Mouse (Mus musculus) frontal cortex, adult (tissue): ENCODE results near the gene Scaper.
A peak's percentile ranks its signal among the peaks of the same experiment; 100 is the strongest.

Experiments
- ATAC-seq: cut with Nextera tagmentation; 2 replicates; pipeline ENCODE4 v1.9.2; 2017; ENCODE audit warnings: mild to moderate bottlenecking, moderate library complexity, mixed read lengths; ENCODE audit not compliant: low TSS enrichment

The Scaper gene

DNA sequence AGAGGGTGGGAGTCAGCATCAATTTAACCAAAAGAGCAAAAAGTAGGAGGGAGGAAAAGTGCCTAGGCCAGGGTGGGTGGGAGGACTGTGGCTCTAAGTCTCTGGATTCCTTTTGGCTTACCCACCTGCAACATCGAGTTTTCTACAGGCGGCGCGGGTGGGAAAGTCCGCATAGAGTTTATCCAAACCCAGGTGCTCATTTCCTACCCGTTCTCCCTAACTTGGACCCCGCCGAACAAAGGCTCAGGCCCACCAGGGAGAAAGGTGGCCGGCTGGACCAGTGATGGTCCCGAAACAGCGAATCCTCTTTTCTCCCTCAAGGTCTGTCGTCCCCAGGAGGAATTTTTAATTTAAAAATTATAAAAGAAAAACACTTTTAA lies 397.5 kb downstream of the Scaper start:
- ATAC-seq, result no peak

- no peak for ATAC-seq
Observed at GRCm38 (mm10) chr9:55539661-55540390, 398.1 kb downstream of the Scaper start.

DNA sequence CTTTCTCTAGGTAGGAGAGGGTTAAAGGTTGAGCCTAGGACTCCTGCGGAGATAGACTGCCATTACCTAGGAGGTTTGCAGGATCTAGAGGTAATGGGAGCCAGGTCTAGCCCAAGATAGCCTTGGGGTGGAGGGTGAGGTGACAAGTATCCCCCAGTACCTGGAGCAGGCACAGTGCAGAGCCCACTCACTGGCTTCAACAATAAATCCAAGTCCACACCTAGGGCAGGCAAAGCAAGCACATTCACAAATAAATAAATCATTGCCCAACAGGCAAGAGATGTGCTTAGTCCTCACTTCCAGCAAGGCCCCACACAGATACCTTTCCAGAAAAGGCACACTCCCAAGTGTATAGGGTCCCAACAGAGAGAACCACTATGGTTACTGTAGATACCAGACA lies 398.9 kb downstream of the Scaper start:
- no peak for ATAC-seq

DNA sequence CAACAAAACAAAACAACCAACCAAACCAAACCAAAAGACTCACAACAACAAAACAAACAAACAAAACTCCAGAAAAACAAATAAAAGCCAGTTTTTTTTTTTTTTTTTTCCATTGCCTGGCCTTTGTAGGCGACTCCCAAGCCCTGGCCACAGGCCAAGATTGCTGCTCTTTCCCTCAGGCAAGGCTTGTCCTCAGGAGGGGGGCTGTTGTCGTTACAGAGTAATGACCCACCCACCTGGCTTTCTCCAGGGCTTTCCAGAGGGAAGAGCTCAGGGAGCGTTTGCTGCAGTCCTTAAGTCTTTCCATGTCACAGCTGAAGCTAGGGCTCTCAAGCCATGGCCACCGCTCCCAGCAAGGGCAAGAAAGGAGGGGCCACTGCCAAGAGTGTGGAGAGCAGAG lies 399.5 kb downstream of the Scaper start, which contains the start of gene Isl2:
Gene Isl2 (plus strand): TSS at position 296 of the 400 bp plus-strand sequence.
- ATAC-seq, result no peak

- ATAC-seq, result peak; percentile 70; the same call in 1 of the 2 replicates
Observed at GRCm38 (mm10) chr9:55535907-55536306, 402.0 kb downstream of the Scaper start.

- no peak for ATAC-seq
Observed at GRCm38 (mm10) chr9:55525716-55526115, 412.2 kb downstream of the Scaper start.

- ATAC-seq, result peak; percentile 100
Observed at GRCm38 (mm10) chr9:55512027-55512543, 425.8 kb downstream of the Scaper start, which contains the start of gene Etfa. Gene Etfa, minus strand, starts transcription at chr9:55512243.

DNA sequence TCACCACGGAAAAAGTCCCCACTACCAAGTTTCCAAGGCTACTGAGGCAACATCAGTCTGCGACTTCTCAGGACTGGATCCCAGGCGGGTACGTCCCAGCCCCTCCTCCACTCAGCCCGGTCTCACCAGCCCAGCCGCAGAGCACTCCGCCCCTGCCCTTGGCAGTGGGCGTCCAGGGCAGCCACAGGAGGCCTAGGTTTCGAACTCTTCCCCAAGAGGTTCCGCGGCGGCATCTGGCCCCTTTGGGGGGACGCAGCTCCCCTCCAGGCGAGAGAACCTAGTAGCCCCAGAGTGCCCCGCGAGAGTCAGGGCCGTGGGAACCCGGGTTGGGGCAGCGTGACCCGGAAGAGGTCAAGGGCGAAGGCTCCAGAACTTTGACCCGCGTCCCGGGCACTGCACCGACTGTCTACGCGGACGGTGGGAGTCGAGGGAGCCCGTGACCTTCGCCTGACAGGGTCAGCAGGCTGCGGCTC lies 426.4 kb downstream of the Scaper start:
- ATAC-seq, result peak; percentile 67

DNA sequence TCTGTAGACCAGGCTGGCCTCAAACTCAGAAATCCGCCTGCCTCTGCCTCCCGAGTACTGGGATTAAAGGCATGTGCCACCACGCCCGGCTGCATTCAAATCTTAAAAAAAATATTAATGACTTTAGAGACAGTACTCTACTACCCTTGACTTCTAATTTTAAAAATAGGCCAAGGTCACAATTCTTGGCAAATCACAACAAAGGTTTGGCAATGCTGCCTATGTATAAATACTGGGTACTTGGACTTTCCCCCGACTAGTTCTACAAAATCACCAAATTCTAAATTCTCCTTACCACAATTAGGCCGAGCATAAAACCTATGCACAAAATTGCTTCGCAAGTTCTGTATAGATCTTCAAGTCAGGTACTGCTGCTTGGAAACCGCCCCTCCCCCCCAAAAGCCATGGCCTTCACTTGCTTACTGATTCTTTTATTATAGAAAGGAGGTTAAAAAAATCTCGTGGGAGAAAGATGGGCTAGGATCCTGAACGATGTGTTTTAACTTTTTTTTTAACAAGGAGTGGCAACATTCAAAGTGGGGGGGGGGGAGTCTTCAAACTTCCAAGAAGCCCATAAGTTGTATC lies 427.2 kb downstream of the Scaper start:
- ATAC-seq, result no peak

- ATAC-seq, result no peak
Observed at GRCm38 (mm10) chr9:55509731-55510130, 428.2 kb downstream of the Scaper start.

DNA sequence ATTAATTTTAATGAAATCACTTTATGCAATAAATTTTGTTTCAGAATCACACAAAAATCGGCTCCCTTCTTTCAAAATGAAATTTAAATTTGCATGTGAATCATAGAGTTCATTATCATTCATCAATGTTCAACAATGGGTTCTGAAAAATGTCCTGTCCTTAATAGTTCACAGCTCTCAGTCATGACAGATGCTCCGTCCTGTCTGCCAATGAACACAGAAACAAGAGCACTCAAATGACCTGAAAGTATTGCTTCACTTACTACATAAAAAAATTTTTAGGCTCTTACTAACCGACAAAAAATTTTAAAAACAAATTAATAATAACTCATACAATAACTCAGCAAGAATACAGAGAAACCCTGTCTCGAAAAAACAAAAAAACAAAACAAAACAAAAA lies 429.2 kb downstream of the Scaper start:
- no peak for ATAC-seq

GRCm38 (mm10) chr9:55507922-55508321 lies 430.0 kb downstream of the Scaper start:
- no peak for ATAC-seq
